Mouse (Mus musculus): Measurements from ENCODE around the gene Tnp2. TPM values are rescaled to one million over a fixed set of nuclear protein-coding genes. Genes with fewer than 3 reads are reported as not detected.

Tnp2 gene
- total RNA-seq, 1 experiment = not detected

DNA sequence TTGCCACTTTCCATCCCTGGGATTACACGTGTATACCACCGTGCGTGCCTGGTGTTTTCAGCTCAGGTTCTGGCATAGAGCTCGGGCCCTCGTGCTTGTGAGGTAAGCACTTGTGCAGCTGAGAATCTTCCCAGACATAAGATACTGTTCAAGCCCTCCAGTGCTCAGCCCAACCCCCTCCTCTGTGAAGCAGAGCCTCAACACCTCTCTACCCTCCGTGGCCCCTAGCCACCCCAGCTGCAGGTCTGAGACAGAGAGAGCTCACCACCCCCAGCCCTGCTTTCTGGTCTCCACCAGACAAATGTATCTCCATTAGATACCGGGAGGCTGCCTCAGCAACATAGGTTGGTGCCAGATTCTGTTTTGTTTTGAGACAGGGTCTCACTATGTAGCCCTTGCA is 39.2 kb downstream of the Tnp2 start:
- no peak overlapping the region for H3K27ac ChIP-seq (ENCODE audit: insufficient read depth, low read depth, low read length, poor library complexity, severe bottlenecking)
- H3K9me3 ChIP-seq (ENCODE audit: control insufficient read depth, insufficient read depth, low read depth, low read length) = no peaks in the 10 kb centered on the region
- no peak for TF ChIP-seq MAFK (IDR thresholded peaks at IDR 0.05; ENCODE audit: insufficient read depth, low read depth, low read length)
- TF ChIP-seq ZNF384 (IDR thresholded peaks at IDR 0.05; ENCODE audit: low read depth, low read length) = no peak
- TF ChIP-seq ZC3H11A (IDR thresholded peaks at IDR 0.05; ENCODE audit: borderline replicate concordance, low read depth, low read length) = no peak
- no peak for TF ChIP-seq HCFC1 (IDR thresholded peaks at IDR 0.05; ENCODE audit: borderline replicate concordance, insufficient read depth, low read length)
- TF ChIP-seq CHD2 (IDR thresholded peaks at IDR 0.05; ENCODE audit: low read depth, low read length) = no peak
- in situ Hi-C loops (cut with MboI; ENCODE audit: low sequenced_read_pairs in 2 of 2, unreplicated experiment in 2 of 2) = no loop called here
- H3K9ac ChIP-seq (ENCODE audit: insufficient read depth, low read depth, low read length, poor library complexity, severe bottlenecking) = no peak overlapping the region
- no peaks in the 10 kb centered on the region for H3K36me3 ChIP-seq (ENCODE audit: control insufficient read depth, insufficient read depth, low read length, poor library complexity, severe bottlenecking)
- no peaks in the 10 kb centered on the region for H3K4me1 ChIP-seq (ENCODE audit: control insufficient read depth in 2 of 2, insufficient read depth in 2 of 2, low read length in 2 of 2, poor library complexity in 1 of 2)
- DNase-seq (ENCODE audit: low read depth, low spot score) = no peak
- H3K4me3 ChIP-seq (ENCODE audit: insufficient read depth in 1 of 2, low read depth in 1 of 2, low read length in 2 of 2, poor library complexity in 1 of 2, severe bottlenecking in 1 of 2) = no peak overlapping the region

DNA sequence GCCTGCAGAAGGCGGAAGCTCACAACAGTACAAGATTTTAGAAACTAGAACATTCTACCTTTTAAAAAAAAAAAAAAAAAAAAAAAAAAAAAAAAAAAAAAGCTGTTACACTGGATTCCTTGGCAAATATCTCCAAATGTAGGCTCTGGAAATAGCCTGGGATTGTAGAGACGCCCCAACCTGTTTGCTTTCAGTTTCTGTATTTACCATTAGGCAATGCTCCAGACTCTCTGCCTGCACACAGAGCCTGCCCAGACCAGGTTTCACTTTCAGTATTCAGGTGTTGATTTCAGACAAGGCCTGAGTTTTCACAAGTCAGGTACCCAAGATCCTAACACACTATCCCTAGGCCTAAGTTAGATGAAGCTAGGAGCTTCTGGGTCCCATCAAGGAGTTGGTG is 47.4 kb downstream of the Tnp2 start:
- no peak overlapping the region for H3K9ac ChIP-seq (ENCODE audit: insufficient read depth, low read depth, low read length, poor library complexity, severe bottlenecking)
- H3K9me3 ChIP-seq (ENCODE audit: control insufficient read depth, insufficient read depth, low read depth, low read length) = no peaks in the 10 kb centered on the region
- in situ Hi-C loops (cut with MboI; ENCODE audit: low sequenced_read_pairs in 2 of 2, unreplicated experiment in 2 of 2) = no loop called here
- no peak overlapping the region for H3K27ac ChIP-seq (ENCODE audit: insufficient read depth, low read depth, low read length, poor library complexity, severe bottlenecking)
- no peak overlapping the region for H3K4me3 ChIP-seq (ENCODE audit: insufficient read depth in 1 of 2, low read depth in 1 of 2, low read length in 2 of 2, poor library complexity in 1 of 2, severe bottlenecking in 1 of 2)
- no peaks in the 10 kb centered on the region for H3K36me3 ChIP-seq (ENCODE audit: control insufficient read depth, insufficient read depth, low read length, poor library complexity, severe bottlenecking)
- DNase-seq (ENCODE audit: low read depth, low spot score) = no peak
- peak; percentile 45; the same call in 1 of the 2 replicates for TF ChIP-seq ZNF384 (IDR thresholded peaks at IDR 0.05; ENCODE audit: low read depth, low read length)
- TF ChIP-seq CHD2 (IDR thresholded peaks at IDR 0.05; ENCODE audit: low read depth, low read length) = no peak
- H3K4me1 ChIP-seq (ENCODE audit: control insufficient read depth in 2 of 2, insufficient read depth in 2 of 2, low read length in 2 of 2, poor library complexity in 1 of 2) = peaks cover 4 to 10% of the 10 kb centered on the region in 2 experiments; a peak in 1 of 4 replicates

DNA sequence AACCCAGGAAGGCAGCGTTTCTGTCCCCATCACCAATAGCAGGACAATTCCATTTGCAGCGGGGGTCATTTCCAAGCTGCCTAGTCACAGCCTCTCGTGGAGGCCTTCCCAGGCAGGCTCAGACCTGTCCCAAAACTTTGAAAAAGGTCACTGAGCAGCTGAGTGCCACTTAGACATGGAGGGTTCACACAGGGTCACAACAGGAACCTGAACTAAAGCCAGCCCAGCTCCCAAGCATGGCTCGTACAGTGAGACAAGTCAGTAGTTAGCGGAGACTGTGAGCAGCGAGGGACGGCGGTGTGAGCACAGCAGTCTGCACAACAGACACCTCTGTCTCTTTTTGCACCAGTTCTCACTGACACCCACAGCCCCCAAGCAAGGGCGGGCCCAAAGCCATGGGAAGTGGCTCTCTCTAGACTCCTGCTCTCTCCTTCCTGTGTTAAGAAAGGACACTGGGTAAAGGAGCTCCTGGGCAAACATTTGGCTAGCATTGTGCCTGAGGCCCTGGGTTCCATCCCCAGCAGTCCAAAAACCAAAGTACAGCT is 48.5 kb downstream of the Tnp2 start:
- no peak for DNase-seq (ENCODE audit: low read depth, low spot score)

DNA sequence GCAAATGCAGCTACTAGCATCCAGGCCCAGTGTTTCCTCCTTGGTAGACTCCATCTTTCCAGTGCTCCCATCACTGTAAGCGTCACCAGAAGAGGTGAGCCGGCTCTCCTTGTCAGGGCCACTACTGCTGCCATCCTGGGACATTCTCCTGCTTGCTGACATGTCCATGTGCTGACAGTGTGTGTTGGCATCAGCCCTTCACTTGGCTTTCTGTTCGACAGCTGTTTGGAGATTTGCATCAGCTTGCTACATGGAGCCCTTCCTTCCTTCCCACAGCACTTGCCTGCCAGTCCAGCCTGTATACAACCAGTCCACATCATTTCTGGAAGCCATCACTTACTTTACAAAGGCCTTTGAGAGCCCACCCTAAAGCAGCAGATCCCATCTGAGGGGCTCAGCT is 49.6 kb downstream of the Tnp2 start:
- Histone ChIP-seq H3K4me1 (ENCODE audit: control insufficient read depth in 2 of 2, insufficient read depth in 2 of 2, low read length in 2 of 2, poor library complexity in 1 of 2) (peaks cover 4 to 10% of the 10 kb centered on the region in 2 experiments; a peak in 1 of 4 replicates), H3K9ac (ENCODE audit: insufficient read depth, low read depth, low read length, poor library complexity, severe bottlenecking) (no peak overlapping the region), H3K9me3 (ENCODE audit: control insufficient read depth, insufficient read depth, low read depth, low read length) (no peaks in the 10 kb centered on the region), H3K4me3 (ENCODE audit: insufficient read depth in 1 of 2, low read depth in 1 of 2, low read length in 2 of 2, poor library complexity in 1 of 2, severe bottlenecking in 1 of 2) (no peak overlapping the region), H3K36me3 (ENCODE audit: control insufficient read depth, insufficient read depth, low read length, poor library complexity, severe bottlenecking) (no peaks in the 10 kb centered on the region), H3K27ac (ENCODE audit: insufficient read depth, low read depth, low read length, poor library complexity, severe bottlenecking) (no peak overlapping the region)
- no peak for DNase-seq (ENCODE audit: low read depth, low spot score)
- TF ChIP-seq MAFK (IDR thresholded peaks at IDR 0.05; ENCODE audit: insufficient read depth, low read depth, low read length) (no peak), CHD2 (IDR thresholded peaks at IDR 0.05; ENCODE audit: low read depth, low read length) (no peak)
- in situ Hi-C loops (cut with MboI; ENCODE audit: low sequenced_read_pairs in 2 of 2, unreplicated experiment in 2 of 2) = no loop called here

More for the DNA sequence above, 48.5 kb downstream of the Tnp2 start:
- H3K4me3 ChIP-seq (ENCODE audit: insufficient read depth in 1 of 2, low read depth in 1 of 2, low read length in 2 of 2, poor library complexity in 1 of 2, severe bottlenecking in 1 of 2) = peak overlapping the region; percentile 3 to 43; a peak in 2 of 4 replicates
- TF ChIP-seq HCFC1 (IDR thresholded peaks at IDR 0.05; ENCODE audit: borderline replicate concordance, insufficient read depth, low read length) (no peak), MAFK (IDR thresholded peaks at IDR 0.05; ENCODE audit: insufficient read depth, low read depth, low read length) (no peak), ZC3H11A (IDR thresholded peaks at IDR 0.05; ENCODE audit: borderline replicate concordance, low read depth, low read length) (no peak), ZNF384 (IDR thresholded peaks at IDR 0.05; ENCODE audit: low read depth, low read length) (no peak), CHD2 (IDR thresholded peaks at IDR 0.05; ENCODE audit: low read depth, low read length) (no peak)
- in situ Hi-C loops (cut with MboI; ENCODE audit: low sequenced_read_pairs in 2 of 2, unreplicated experiment in 2 of 2) = no loop called here
- peaks cover 4 to 10% of the 10 kb centered on the region in 2 experiments; a peak in 1 of 4 replicates for H3K4me1 ChIP-seq (ENCODE audit: control insufficient read depth in 2 of 2, insufficient read depth in 2 of 2, low read length in 2 of 2, poor library complexity in 1 of 2)
- 0 out of 2 replicates have a peak overlapping the region, but pooled peaks have one; percentile 30 for H3K9ac ChIP-seq (ENCODE audit: insufficient read depth, low read depth, low read length, poor library complexity, severe bottlenecking)
- H3K27ac ChIP-seq (ENCODE audit: insufficient read depth, low read depth, low read length, poor library complexity, severe bottlenecking) = 0 out of 2 replicates have a peak overlapping the region, but pooled peaks have one; percentile 20
- H3K36me3 ChIP-seq (ENCODE audit: control insufficient read depth, insufficient read depth, low read length, poor library complexity, severe bottlenecking) = no peaks in the 10 kb centered on the region
- no peaks in the 10 kb centered on the region for H3K9me3 ChIP-seq (ENCODE audit: control insufficient read depth, insufficient read depth, low read depth, low read length)

Other genes with a start within 250 kb of the Tnp2 start
- 5.8 TPM in 2 replicates for gene Dexi, start 245.6 kb downstream of the Tnp2 start, total RNA-seq (2012; rRNA removed)
- 14.6 and 16.2 TPM in 2 replicates for gene Clec16a, start 243.3 kb downstream of the Tnp2 start, total RNA-seq (2012; rRNA removed)
- gene Socs1, start 3.1 kb downstream of the Tnp2 start, total RNA-seq (2012; rRNA removed) = 2.4 and 2.5 TPM in 2 replicates
- not detected in 2 replicates for gene Prm3, start 2.3 kb upstream of the Tnp2 start, total RNA-seq (2012; rRNA removed)
- gene Prm2, start 7.5 kb upstream of the Tnp2 start, total RNA-seq (2012; rRNA removed) = not detected in 2 replicates
- not detected in 2 replicates for gene Prm1, start 17.2 kb upstream of the Tnp2 start, total RNA-seq (2012; rRNA removed)
- gene Gm11172, start 24.3 kb upstream of the Tnp2 start, total RNA-seq (2012; rRNA removed) = not detected in 2 replicates
- gene Rmi2, start 46.4 kb upstream of the Tnp2 start, total RNA-seq (2012; rRNA removed) = 2.9 and 3.3 TPM in 2 replicates